Mouse (Mus musculus) intestine, embryonic 14.5 days (tissue): ENCODE data around the gene Cacnb3. TPM values are rescaled to one million over a fixed set of nuclear protein-coding genes. Genes with fewer than 3 reads are reported as not detected.

Source experiments
- ATAC-seq: fragments of 200-750 bp; cut with Nextera tagmentation; replicated peaks from 2 replicates; pipeline ENCODE4 v1.8.0; 2017; ENCODE audit warnings: low read depth, moderate number of reproducible peaks, moderate TSS enrichment, moderate library complexity; ENCODE audit not compliant: low FRiP score, low TSS enrichment
- DNase-seq: peaks from one replicate; pipeline ENCODE4 v3.0.0-alpha.2; 2018; ENCODE audit warnings: low spot score
- H3K27ac ChIP-seq: fragments of 300-500 bp; sonication (generic); 2 replicates; pipeline ENCODE4 v1.5.1; 2014; ENCODE audit warnings: low read depth, mild to moderate bottlenecking, control low read depth
- H3K27me3 ChIP-seq: fragments of 300-500 bp; sonication (generic); replicated peaks from 2 replicates; pipeline ENCODE4 v1.6.1; 2014; ENCODE audit warnings: low read length, control low read depth; ENCODE audit not compliant: control insufficient read depth, insufficient read depth
- H3K36me3 ChIP-seq: fragments of 300-500 bp; sonication (generic); 2 replicates; pipeline ENCODE4 v1.6.1; 2014; ENCODE audit warnings: low read length, control low read depth; ENCODE audit not compliant: control insufficient read depth, insufficient read depth
- H3K4me1 ChIP-seq: fragments of 300-500 bp; sonication (generic); replicated peaks from 2 replicates; pipeline ENCODE4 v1.6.1; 2014; ENCODE audit warnings: low read length, control low read depth, mixed read lengths; ENCODE audit not compliant: control insufficient read depth, insufficient read depth
- H3K4me2 ChIP-seq: fragments of 300-500 bp; sonication (generic); 2 replicates; pipeline ENCODE4 v1.6.1; 2014; ENCODE audit warnings: low read length
- H3K4me3 ChIP-seq: fragments of 300-500 bp; sonication (generic); 2 replicates; pipeline ENCODE4 v1.5.1; 2014; ENCODE audit warnings: low read depth, low read length, control low read depth, mixed read lengths
- H3K9ac ChIP-seq: fragments of 300-500 bp; sonication (generic); 2 replicates; pipeline ENCODE4 v1.6.1; 2014; ENCODE audit warnings: mild to moderate bottlenecking, low read length
- H3K9me3 ChIP-seq: fragments of 300-500 bp; sonication (generic); 2 replicates; pipeline ENCODE4 v1.6.1; 2016; ENCODE audit warnings: low read length, control low read depth; ENCODE audit not compliant: control insufficient read depth
- WGBS: fragments of 180-500 bp; shearing (Covaris S2); extraction: QIAGEN DNeasy Blood & Tissue Kit; methylation state at CpG from one replicate; pipeline ENCODE4 v1.1.7; 2014; 5-methylcytosine and 5-hydroxymethylcytosine counted together
- polyA plus RNA-seq: library from polyadenylated mRNA; unstranded; fragments of >200 nt; fragmentation: Nextera tagmentation; extraction: Ambion mirVana; gene quantifications from 2 replicates; pipeline ENCODE4 v1.2.1, GENCODE M21; 2014

Cacnb3 gene
- polyA plus RNA-seq, 1 experiment from 2014 or later, result 31.5 TPM

- H3K9me3 ChIP-seq, result no peaks in the 10 kb centered on the region
- ATAC-seq, result no peak
- WGBS, result 2% methylated on average over 21 of the region's 21 CpGs
- H3K4me3 ChIP-seq, result peak overlapping the region; percentile 76
- H3K27ac ChIP-seq, result peak overlapping the region; percentile 85; the same call in 1 of the 2 replicates
- peak overlapping the region; percentile 91 for H3K4me2 ChIP-seq
- H3K27me3 ChIP-seq, result peaks cover 6% of the 10 kb centered on the region; the same call in 1 of the 2 replicates
- peak; percentile 64 for DNase-seq
- H3K9ac ChIP-seq, result peak overlapping the region; percentile 73
- H3K36me3 ChIP-seq, result peaks cover 9% of the 10 kb centered on the region; the same call in 1 of the 2 replicates
- H3K4me1 ChIP-seq, result peaks cover 41% of the 10 kb centered on the region
Measured at GRCm38 (mm10) chr15:98635291-98635841, 4.7 kb downstream of the Cacnb3 start.

DNA sequence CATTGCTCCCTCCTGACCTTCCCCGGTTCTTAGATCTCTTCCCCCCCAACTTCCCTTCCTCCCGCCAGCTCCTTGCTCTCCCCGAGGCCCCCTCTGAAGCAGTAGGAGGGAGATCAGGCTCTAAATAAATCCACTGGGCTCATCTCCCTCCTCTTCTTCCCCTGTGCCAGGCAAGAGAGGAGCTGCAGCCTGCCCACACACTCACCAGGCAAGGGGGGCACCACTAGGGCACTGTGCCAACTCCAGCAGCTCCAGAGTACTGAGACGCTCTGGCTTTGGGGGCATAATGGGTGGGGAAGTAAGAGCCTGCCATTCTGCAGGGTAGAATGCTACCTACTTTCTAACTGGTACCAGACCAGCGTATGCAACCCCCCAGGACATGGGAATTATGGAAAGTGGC lies 5.9 kb downstream of the Cacnb3 start:
- Histone ChIP-seq H3K4me3 (no peak overlapping the region; the same call in 1 of the 2 replicates), H3K9me3 (no peaks in the 10 kb centered on the region), H3K9ac (no peak overlapping the region), H3K36me3 (peaks cover 20% of the 10 kb centered on the region), H3K4me2 (peak overlapping the region; percentile 91), H3K27me3 (peaks cover 6% of the 10 kb centered on the region; the same call in 1 of the 2 replicates), H3K27ac (no peak overlapping the region), H3K4me1 (peaks cover 38% of the 10 kb centered on the region)
- DNase-seq (no peak), ATAC-seq (no peak)
- WGBS, result 54% methylated on average over 5 of the region's 5 CpGs

DNA sequence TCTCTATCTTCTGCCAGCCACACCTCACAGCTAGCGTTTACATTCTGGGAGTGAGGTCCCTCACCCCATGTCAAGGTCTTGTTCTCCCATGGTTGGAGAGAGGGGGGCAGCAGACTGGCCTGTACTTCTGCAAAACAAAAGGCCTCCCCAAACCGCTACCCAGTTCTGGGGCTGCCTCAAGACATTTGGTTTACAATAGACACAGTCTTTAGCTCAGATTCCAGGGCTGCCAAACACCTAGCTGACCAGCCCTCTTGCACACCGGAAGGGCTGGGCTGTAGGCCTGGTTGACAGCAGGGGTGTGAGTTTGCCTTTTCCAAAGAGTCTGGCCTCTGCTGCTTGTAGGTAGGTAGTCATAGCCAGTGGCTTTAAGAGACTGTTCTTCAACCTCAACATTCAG lies 6.5 kb downstream of the Cacnb3 start:
- Histone ChIP-seq H3K9ac (no peak overlapping the region), H3K9me3 (no peaks in the 10 kb centered on the region), H3K4me1 (peaks cover 35% of the 10 kb centered on the region), H3K4me2 (no peak overlapping the region), H3K27ac (no peak overlapping the region), H3K4me3 (no peak overlapping the region), H3K27me3 (peaks cover 6% of the 10 kb centered on the region; the same call in 1 of the 2 replicates), H3K36me3 (peaks cover 27% of the 10 kb centered on the region)
- ATAC-seq (no peak), DNase-seq (no peak)
- 46% methylated on average over 3 of the region's 3 CpGs for WGBS

GRCm38 (mm10) chr15:98640157-98640556 lies 9.5 kb downstream of the Cacnb3 start:
- 28% methylated on average over 8 of the region's 8 CpGs for WGBS
- Histone ChIP-seq H3K4me1 (peaks cover 18% of the 10 kb centered on the region), H3K4me2 (no peak overlapping the region), H3K4me3 (no peak overlapping the region), H3K27me3 (no peaks in the 10 kb centered on the region), H3K36me3 (peaks cover 57% of the 10 kb centered on the region), H3K9ac (no peak overlapping the region), H3K27ac (no peak overlapping the region), H3K9me3 (no peaks in the 10 kb centered on the region)
- ATAC-seq (no peak), DNase-seq (no peak)

GRCm38 (mm10) chr15:98644406-98644805 lies 13.8 kb downstream of the Cacnb3 start:
- Histone ChIP-seq H3K4me3 (no peak overlapping the region), H3K9me3 (no peaks in the 10 kb centered on the region), H3K27me3 (no peaks in the 10 kb centered on the region), H3K4me1 (no peaks in the 10 kb centered on the region), H3K36me3 (peaks cover 99% of the 10 kb centered on the region), H3K27ac (no peak overlapping the region), H3K4me2 (no peak overlapping the region), H3K9ac (no peak overlapping the region)
- 89% methylated on average over 12 of the region's 12 CpGs for WGBS
- ATAC-seq (no peak), DNase-seq (no peak)

DNA sequence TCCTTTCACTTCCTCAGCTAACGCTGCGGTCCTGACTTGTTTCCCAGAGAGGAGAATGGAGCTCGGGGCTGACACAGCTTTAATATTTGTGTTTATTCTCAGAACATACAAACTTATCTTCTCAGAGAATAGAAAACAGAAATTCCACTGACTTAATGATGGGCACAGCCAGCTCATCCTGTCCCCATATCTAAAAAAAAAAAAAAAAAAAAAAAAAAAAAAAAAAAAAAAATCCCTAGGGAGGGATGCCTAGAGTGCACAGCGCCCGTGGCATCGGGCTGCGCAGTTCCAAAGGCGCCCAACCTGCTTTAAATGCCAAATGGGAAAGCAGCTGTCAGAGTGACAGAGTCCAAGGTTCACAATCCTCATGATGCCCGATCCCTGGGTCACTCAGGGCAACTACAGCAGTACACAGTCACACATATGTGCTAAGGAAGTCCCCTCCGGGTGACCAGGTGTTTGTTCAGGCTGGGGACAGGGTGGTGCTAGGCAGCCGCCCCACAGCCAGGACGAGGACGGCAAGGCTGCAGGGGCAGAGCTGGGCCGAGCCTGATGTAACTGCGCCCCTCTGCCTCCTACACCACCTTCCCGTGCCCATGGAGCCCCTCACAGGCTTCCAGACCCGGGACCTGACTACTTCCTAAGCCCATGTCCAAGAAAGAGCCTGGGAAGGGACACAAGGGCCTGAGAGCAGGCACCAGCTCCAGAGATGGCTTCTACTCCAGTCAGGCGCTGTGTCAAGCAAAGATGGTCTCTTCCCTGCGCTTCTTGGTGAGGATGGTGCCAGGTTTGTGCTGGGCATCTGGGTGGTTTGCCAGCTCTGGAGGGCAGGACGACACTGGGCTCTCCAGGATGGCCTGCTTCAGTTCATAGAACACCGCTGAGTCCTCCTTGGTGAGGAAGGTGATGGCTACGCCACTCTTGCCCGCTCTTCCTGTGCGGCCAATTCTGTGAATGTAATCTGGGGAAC lies 14.7 kb downstream of the Cacnb3 start:
- no peaks in the 10 kb centered on the region for H3K27me3 ChIP-seq
- H3K9me3 ChIP-seq, result no peaks in the 10 kb centered on the region
- 87% methylated on average over 24 of the region's 24 CpGs for WGBS
- no peak for DNase-seq
- H3K27ac ChIP-seq, result no peak overlapping the region
- ATAC-seq, result no peak
- no peak overlapping the region for H3K9ac ChIP-seq
- H3K4me1 ChIP-seq, result no peaks in the 10 kb centered on the region
- no peak overlapping the region for H3K4me2 ChIP-seq
- H3K4me3 ChIP-seq, result no peak overlapping the region
- peaks cover 100% of the 10 kb centered on the region for H3K36me3 ChIP-seq

GRCm38 (mm10) chr15:98646737-98647136 lies 16.1 kb downstream of the Cacnb3 start:
- Histone ChIP-seq H3K27me3 (no peaks in the 10 kb centered on the region), H3K27ac (no peak overlapping the region), H3K4me3 (no peak overlapping the region), H3K4me1 (no peaks in the 10 kb centered on the region), H3K4me2 (no peak overlapping the region), H3K36me3 (peaks cover 100% of the 10 kb centered on the region), H3K9me3 (no peaks in the 10 kb centered on the region), H3K9ac (no peak overlapping the region)
- WGBS, result 81% methylated on average over 8 of the region's 8 CpGs
- DNase-seq, result no peak
- no peak for ATAC-seq

DNA sequence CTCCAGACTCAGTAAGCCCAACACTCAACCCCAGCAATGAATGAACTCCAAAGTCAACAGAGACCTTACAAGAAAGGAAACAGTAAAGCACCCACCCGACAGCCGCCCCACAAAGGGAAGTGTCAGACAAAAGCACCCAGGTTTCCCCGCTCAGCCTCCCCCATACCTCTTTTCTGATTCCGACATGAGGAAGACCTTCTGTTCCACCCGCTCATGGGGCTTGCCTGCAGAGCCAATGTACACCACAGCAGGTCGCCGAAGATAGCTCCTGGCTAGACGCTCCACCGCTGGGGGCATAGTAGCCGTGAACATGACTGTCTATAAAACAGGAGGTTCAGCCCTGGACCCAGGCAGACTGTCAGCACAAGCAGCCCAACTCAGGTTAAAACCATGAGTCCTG lies 16.7 kb downstream of the Cacnb3 start:
- peaks cover 100% of the 10 kb centered on the region for H3K36me3 ChIP-seq

More for the DNA sequence above, 16.7 kb downstream of the Cacnb3 start:
- WGBS, result 92% methylated on average over 10 of the region's 10 CpGs
- H3K27ac ChIP-seq, result no peak overlapping the region
- H3K4me1 ChIP-seq, result no peaks in the 10 kb centered on the region
- H3K4me3 ChIP-seq, result no peak overlapping the region
- no peak overlapping the region for H3K9ac ChIP-seq
- no peak for ATAC-seq
- DNase-seq, result no peak
- no peaks in the 10 kb centered on the region for H3K27me3 ChIP-seq
- no peak overlapping the region for H3K4me2 ChIP-seq
- no peaks in the 10 kb centered on the region for H3K9me3 ChIP-seq
